Mouse (Mus musculus): ENCODE results near the gene Cmklr1.

Cmklr1 gene

GRCm38 (mm10) chr5:113620130-113620716 is 30.0 kb downstream of the Cmklr1 start:
- DNase-seq: no peak

- no peak for DNase-seq
Observed at GRCm38 (mm10) chr5:113619151-113619550, 31.1 kb downstream of the Cmklr1 start.

- DNase-seq: no peak
Observed at GRCm38 (mm10) chr5:113618716-113619115, 31.5 kb downstream of the Cmklr1 start.

GRCm38 (mm10) chr5:113611771-113612233 is 38.4 kb downstream of the Cmklr1 start:
- DNase-seq: no peak

- DNase-seq: no peak
Observed at GRCm38 (mm10) chr5:113611131-113611530, 39.1 kb downstream of the Cmklr1 start.

- DNase-seq: no peak
Observed at GRCm38 (mm10) chr5:113610490-113610889, 39.7 kb downstream of the Cmklr1 start.

GRCm38 (mm10) chr5:113609891-113610290 is 40.3 kb downstream of the Cmklr1 start:
- no peak for DNase-seq

GRCm38 (mm10) chr5:113608511-113608910 is 41.7 kb downstream of the Cmklr1 start:
- no peak for DNase-seq

- DNase-seq: no peak
Observed at GRCm38 (mm10) chr5:113607941-113608431, 42.2 kb downstream of the Cmklr1 start.

GRCm38 (mm10) chr5:113606961-113607785 is 43.1 kb downstream of the Cmklr1 start:
- DNase-seq: no peak

- DNase-seq: no peak
Observed at GRCm38 (mm10) chr5:113606121-113606520, 44.1 kb downstream of the Cmklr1 start.

GRCm38 (mm10) chr5:113604758-113605157 is 45.5 kb downstream of the Cmklr1 start:
- DNase-seq: no peak

GRCm38 (mm10) chr5:113603471-113603870 is 46.8 kb downstream of the Cmklr1 start:
- no peak for DNase-seq

GRCm38 (mm10) chr5:113600803-113601202 is 49.4 kb downstream of the Cmklr1 start:
- DNase-seq: no peak

GRCm38 (mm10) chr5:113600181-113600580 is 50.0 kb downstream of the Cmklr1 start:
- DNase-seq: no peak

- no peak for DNase-seq
Observed at GRCm38 (mm10) chr5:113596780-113597353, 53.4 kb downstream of the Cmklr1 start.

- DNase-seq: no peak
Observed at GRCm38 (mm10) chr5:113596252-113596651, 54.0 kb downstream of the Cmklr1 start.

- no peak for DNase-seq
Observed at GRCm38 (mm10) chr5:113593911-113594705, 56.1 kb downstream of the Cmklr1 start.

- DNase-seq: no peak
Observed at GRCm38 (mm10) chr5:113591751-113592230, 58.4 kb downstream of the Cmklr1 start.

- DNase-seq: no peak
Observed at GRCm38 (mm10) chr5:113591166-113591565, 59.1 kb downstream of the Cmklr1 start.

GRCm38 (mm10) chr5:113590010-113590640 is 60.1 kb downstream of the Cmklr1 start:
- no peak for DNase-seq

GRCm38 (mm10) chr5:113586458-113586849 is 63.8 kb downstream of the Cmklr1 start:
- DNase-seq: peak in 1 of 2 experiments; percentile 9

Measured in kidney, adult 8-10 months (tissue).